ENCODE assay signal across 7 mouse cellular contexts in the genomic region with DNA sequence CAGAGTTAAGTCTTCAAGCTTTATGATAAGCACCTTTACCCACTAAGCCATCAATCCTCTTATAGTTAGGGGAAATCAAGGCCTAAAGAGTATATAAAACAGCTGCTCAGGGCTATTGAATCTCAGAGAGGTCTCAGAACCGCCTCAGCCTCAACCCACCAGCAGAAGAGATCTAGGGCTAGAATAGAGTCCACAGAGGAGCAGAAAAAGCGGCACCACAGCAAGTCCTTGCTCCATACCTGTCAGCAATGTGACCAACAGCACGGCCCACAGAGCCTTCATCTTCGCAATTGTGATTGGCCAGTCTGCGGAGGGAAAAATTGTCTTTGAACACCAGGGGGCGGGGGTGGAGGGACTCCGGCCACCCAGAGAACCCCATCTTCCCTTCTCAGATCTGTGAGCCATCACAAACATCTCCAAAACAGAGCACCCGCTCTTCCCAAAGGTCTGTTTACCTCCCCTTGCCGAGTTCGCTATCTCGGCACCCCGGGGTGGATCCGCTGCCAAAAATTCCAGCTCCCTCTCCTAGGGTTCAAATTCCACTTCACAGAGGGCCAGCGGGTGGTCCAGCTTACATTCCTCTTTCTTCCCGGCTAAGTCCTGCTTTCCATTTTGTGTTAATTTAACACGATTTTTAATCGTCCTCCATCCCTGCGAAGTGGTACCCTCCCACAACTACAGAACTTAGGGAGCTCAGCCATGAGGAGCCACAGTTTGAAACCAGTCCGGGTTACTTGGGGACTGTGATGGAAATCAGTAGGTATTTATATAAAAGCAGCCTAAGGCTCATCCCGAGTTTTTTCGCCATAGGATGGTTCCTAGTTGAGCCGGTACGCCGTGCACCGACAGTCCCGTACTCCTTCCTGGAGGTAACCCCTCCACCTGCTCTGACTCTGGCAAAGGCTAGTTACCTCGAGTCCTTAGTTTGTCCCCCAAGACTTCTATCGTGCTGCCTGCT. TPM values are rescaled to one million over a fixed set of nuclear protein-coding genes. Genes with fewer than 3 reads are reported as not detected.
DNase-seq lines count a peak whose midpoint lies in the region; ATAC-seq and TF ChIP-seq lines count a peak whose summit lies in the region.

No protein-coding gene starts in this region.

- H3K4me2 ChIP-seq in neural tube, embryonic 12.5 days (replicated peaks) = peak overlapping the region; percentile 63

- peak; percentile 23 for DNase-seq in brain, adult 2 months (ENCODE audit: low read depth, low spot score)
- DNase-seq in heart, postnatal 4 days = peak; percentile 46
- peak; percentile 48 for DNase-seq in liver
- no peak for DNase-seq in layer of hippocampus, postnatal 36 days
- no peak for DNase-seq in c-Kit-positive CD71-positive TER-119-positive erythroid progenitor cells, embryonic 14.5 days (ENCODE audit: low spot score)

- no peaks in the 10 kb centered on the region for H3K9me3 ChIP-seq in ES-Bruce4 (replicated peaks; ENCODE audit: control insufficient read depth, insufficient read depth, low read length, poor library complexity, severe bottlenecking)
- H3K9me3 ChIP-seq in neural tube, embryonic 12.5 days = peaks cover 9% of the 10 kb centered on the region; the same call in 1 of the 2 replicates

- peaks cover 28% of the 10 kb centered on the region for H3K36me3 ChIP-seq in ES-Bruce4 (ENCODE audit: control insufficient read depth, insufficient read depth, low read length, poor library complexity, severe bottlenecking)
- H3K36me3 ChIP-seq in neural tube, embryonic 12.5 days = peaks cover 25% of the 10 kb centered on the region

- no peaks in the 10 kb centered on the region for H3K27me3 ChIP-seq in ES-Bruce4 (ENCODE audit: control insufficient read depth, insufficient read depth, low read length, poor library complexity, severe bottlenecking)
- no peaks in the 10 kb centered on the region for H3K27me3 ChIP-seq in neural tube, embryonic 12.5 days (replicated peaks)

- TF ChIP-seq POLR2A in ES-Bruce4 (IDR thresholded peaks at IDR 0.05; ENCODE audit: insufficient read depth, low read length) = no peak

- peak; percentile 17 for TF ChIP-seq CTCF in ES-Bruce4 (IDR thresholded peaks at IDR 0.05; ENCODE audit: low read depth, low read length)

- 3% methylated on average over 28 of the region's 28 CpGs for WGBS in neural tube, embryonic 12.5 days

- H3K9ac ChIP-seq in ES-Bruce4 (ENCODE audit: low read depth, poor library complexity, severe bottlenecking) = peak overlapping the region; percentile 79
- 0 out of 2 replicates have a peak overlapping the region, but pooled peaks have one; percentile 47 for H3K9ac ChIP-seq in neural tube, embryonic 12.5 days

- TF ChIP-seq EP300 in ES-Bruce4 (IDR thresholded peaks at IDR 0.05; ENCODE audit: insufficient read depth, low read depth, low read length) = 0 out of 2 replicates have a peak, but pooled peaks have one; percentile 16

- H3K27ac ChIP-seq in ES-Bruce4 (ENCODE audit: insufficient read depth, low read length) = peak overlapping the region; percentile 77
- H3K27ac ChIP-seq in neural tube, embryonic 12.5 days = no peak overlapping the region

- H3K4me3 ChIP-seq in ES-Bruce4 (ENCODE audit: low read depth, low read length) = peak overlapping the region; percentile 96
- H3K4me3 ChIP-seq in neural tube, embryonic 12.5 days = peak overlapping the region; percentile 23

- ATAC-seq in neural tube, embryonic 12.5 days (ENCODE audit: low FRiP score, low read depth) = no peak

- peaks cover 7% of the 10 kb centered on the region for H3K4me1 ChIP-seq in ES-Bruce4 (ENCODE audit: control insufficient read depth, insufficient read depth, low read length)
- peaks cover 17% of the 10 kb centered on the region for H3K4me1 ChIP-seq in neural tube, embryonic 12.5 days

RNA-seq across cellular contexts. Expression of a gene that starts 0.8 kb away (rescaled TPM):
- 1,030 and 1,048 TPM in 2 replicates for polyA plus RNA-seq in ES-Bruce4 (2011; ENCODE audit: insufficient read depth, insufficient read length, low read depth, missing spikeins)
- 100 to 1,000 TPM; 198 to 213 TPM for total RNA-seq in heart, postnatal 4 days (2021)
- polyA plus RNA-seq in neural tube, embryonic 12.5 days (2016; fragmentation: Nextera tagmentation; extraction: Ambion mirVana) = 204 and 207 TPM in 2 replicates
- total RNA-seq in layer of hippocampus, postnatal 36 days (2021) = 1,000 to 10,000 TPM; 2,147 to 2,303 TPM

RNA-seq across cellular contexts. Expression of a gene that starts 5.8 kb away (rescaled TPM):
- 93.2 and 95.8 TPM in 2 replicates for polyA plus RNA-seq in ES-Bruce4 (2011; ENCODE audit: insufficient read depth, insufficient read length, low read depth, missing spikeins)
- total RNA-seq in heart, postnatal 4 days (2021) = 1 to 10 TPM; 1.9 to 3.0 TPM
- polyA plus RNA-seq in neural tube, embryonic 12.5 days (2016; fragmentation: Nextera tagmentation; extraction: Ambion mirVana) = 4.9 and 7.2 TPM in 2 replicates
- total RNA-seq in layer of hippocampus, postnatal 36 days (2021) = 1 to 10 TPM; 4.6 to 5.7 TPM

RNA-seq across cellular contexts. Expression of a gene that starts 16.9 kb away (rescaled TPM):
- 1.1 TPM in 1 of 2 replicates, not detected in the other for polyA plus RNA-seq in ES-Bruce4 (2011; ENCODE audit: insufficient read depth, insufficient read length, low read depth, missing spikeins)
- total RNA-seq in heart, postnatal 4 days (2021) = not detected
- polyA plus RNA-seq in neural tube, embryonic 12.5 days (2016; fragmentation: Nextera tagmentation; extraction: Ambion mirVana) = not detected in 2 replicates
- total RNA-seq in layer of hippocampus, postnatal 36 days (2021) = not detected

RNA-seq across cellular contexts. Expression of a gene that starts 17.0 kb away (rescaled TPM):
- polyA plus RNA-seq in ES-Bruce4 (2011; ENCODE audit: insufficient read depth, insufficient read length, low read depth, missing spikeins) = not detected in 2 replicates
- not detected for total RNA-seq in heart, postnatal 4 days (2021)
- not detected in 2 replicates for polyA plus RNA-seq in neural tube, embryonic 12.5 days (2016; fragmentation: Nextera tagmentation; extraction: Ambion mirVana)
- not detected for total RNA-seq in layer of hippocampus, postnatal 36 days (2021)

RNA-seq across cellular contexts. Expression of a gene that starts 17.0 kb away (rescaled TPM):
- 68.2 TPM in 2 replicates for polyA plus RNA-seq in ES-Bruce4 (2011; ENCODE audit: insufficient read depth, insufficient read length, low read depth, missing spikeins)
- total RNA-seq in heart, postnatal 4 days (2021) = 100 to 1,000 TPM; 147 to 153 TPM
- 159 and 165 TPM in 2 replicates for polyA plus RNA-seq in neural tube, embryonic 12.5 days (2016; fragmentation: Nextera tagmentation; extraction: Ambion mirVana)
- total RNA-seq in layer of hippocampus, postnatal 36 days (2021) = 100 to 1,000 TPM; 110 to 115 TPM

Comparison
In these comparisons a context has a peak if more than half of its experiments do, and no peak if none do; other contexts are left out.
1. DNase-seq: peak in brain, adult 2 months (single experiment), heart, postnatal 4 days (single experiment) and liver (single experiment); none in layer of hippocampus, postnatal 36 days (0 of 2) and c-Kit-positive CD71-positive TER-119-positive erythroid progenitor cells, embryonic 14.5 days (single experiment).
2. RNA of a gene that starts 0.8 kb away (total RNA-seq): 2,147 to 2,303 TPM in layer of hippocampus, postnatal 36 days; 198 to 213 TPM in heart, postnatal 4 days; every median in the first group is over 10 times any median in the second.